Mouse (Mus musculus) liver, postnatal 0 days (tissue): ENCODE measurements around the gene Nwd1.

ENCODE experiments used
- CTCF ChIP-seq: sonication (generic); IDR thresholded peaks from 2 replicates; pipeline ENCODE4 v1.5.1; 2016; ENCODE audit warnings: antibody characterized with exemption, low read depth
- EP300 ChIP-seq: IDR thresholded peaks from 2 replicates; pipeline ENCODE4 v1.6.1; 2016; ENCODE audit warnings: antibody characterized with exemption, low read depth, mild to moderate bottlenecking

DNA sequence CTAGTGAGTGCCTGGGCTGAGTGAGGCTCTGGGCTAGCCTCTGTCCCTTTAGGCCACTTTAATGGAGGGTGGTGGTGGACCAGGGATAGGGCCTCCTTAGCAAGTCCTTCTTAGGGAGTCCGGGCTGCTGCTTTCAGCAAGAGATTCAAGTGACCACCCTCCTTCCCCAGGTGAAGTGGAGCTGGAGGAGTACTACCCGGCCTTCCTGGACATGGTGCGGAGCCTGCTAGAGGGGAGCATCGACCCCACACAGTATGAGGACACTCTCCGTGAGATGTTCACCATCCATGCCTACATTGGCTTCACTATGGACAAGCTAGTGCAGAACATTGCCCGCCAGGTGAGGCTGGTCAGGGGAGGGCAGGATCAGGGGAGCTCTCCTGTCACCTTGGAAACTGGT is 103.8 kb downstream of the Nwd1 start:
- TF ChIP-seq CTCF (no peak), EP300 (no peak)
